Mouse (Mus musculus): ENCODE results near the gene Ier2. TPM values are rescaled to one million over a fixed set of nuclear protein-coding genes. Genes with fewer than 3 reads are reported as not detected.

Gene Ier2
- polyA plus RNA-seq, 1 experiment from 2014 or later = 72.4 TPM

DNA sequence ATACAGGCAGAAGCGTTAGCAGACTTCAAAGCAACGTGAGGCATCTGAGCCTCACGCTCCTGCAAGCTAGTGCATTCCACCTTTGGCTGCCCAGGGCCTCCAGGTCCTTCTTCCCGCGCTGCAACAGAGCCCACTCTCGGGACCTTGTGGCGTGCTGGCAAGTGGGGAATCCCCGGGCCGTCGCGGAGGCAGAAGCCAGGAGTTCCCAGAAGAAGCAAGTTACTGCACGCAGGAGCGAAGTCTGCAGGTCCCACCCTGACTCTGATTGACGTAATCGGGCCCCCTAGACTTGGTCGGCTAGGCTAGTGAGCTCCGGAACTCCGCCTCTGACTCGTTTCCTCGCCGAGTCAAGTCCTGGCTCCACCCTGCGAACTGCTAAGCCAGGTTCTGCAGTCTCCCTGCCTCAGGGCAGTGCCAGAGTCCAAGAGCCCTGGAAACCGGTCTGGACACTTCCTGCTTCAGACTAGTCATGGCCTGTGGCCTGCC lies 6.0 kb downstream of the Ier2 start:
- Histone ChIP-seq H3K27ac (peak overlapping the region; percentile 83), H3K4me2 (replicated peaks) (peak overlapping the region; percentile 56), H3K27me3 (replicated peaks) (no peaks in the 10 kb centered on the region), H3K36me3 (no peaks in the 10 kb centered on the region), H3K9me3 (no peaks in the 10 kb centered on the region), H3K9ac (peak overlapping the region; percentile 41), H3K4me1 (peaks cover 45% of the 10 kb centered on the region), H3K4me3 (peak overlapping the region; percentile 29)
- 2% methylated on average over 23 of the region's 23 CpGs for WGBS
- 0 out of 2 replicates have a peak, but pooled peaks have one; percentile 1 for ATAC-seq (ENCODE audit: low FRiP score, low read depth)

DNA sequence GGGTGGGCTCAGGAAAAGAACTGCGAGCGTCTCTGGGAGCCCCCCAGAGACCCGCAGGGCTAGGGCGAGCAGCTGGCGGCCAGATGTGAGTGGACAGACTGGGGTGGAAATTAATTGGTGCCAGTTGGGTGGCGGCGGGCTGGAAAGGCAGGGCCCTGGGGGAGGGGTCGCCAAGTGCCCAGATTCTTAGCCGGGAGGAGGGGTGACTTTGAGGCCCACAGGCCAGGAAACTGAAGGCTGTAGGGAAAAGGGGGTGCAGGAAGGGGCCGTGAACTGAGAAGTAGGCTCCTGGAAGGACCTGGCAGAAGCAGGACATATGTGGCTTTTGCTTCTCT lies 6.5 kb downstream of the Ier2 start:
- H3K4me2 ChIP-seq (replicated peaks) = peak overlapping the region; percentile 56
- peaks cover 43% of the 10 kb centered on the region for H3K4me1 ChIP-seq
- no peaks in the 10 kb centered on the region for H3K27me3 ChIP-seq (replicated peaks)
- peak overlapping the region; percentile 83 for H3K27ac ChIP-seq
- ATAC-seq (ENCODE audit: low FRiP score, low read depth) = peak; percentile 41
- under 1% methylated on average over 10 of the region's 10 CpGs for WGBS
- peak overlapping the region; percentile 29 for H3K4me3 ChIP-seq
- H3K9ac ChIP-seq = peak overlapping the region; percentile 41
- H3K9me3 ChIP-seq = no peaks in the 10 kb centered on the region
- H3K36me3 ChIP-seq = no peaks in the 10 kb centered on the region

DNA sequence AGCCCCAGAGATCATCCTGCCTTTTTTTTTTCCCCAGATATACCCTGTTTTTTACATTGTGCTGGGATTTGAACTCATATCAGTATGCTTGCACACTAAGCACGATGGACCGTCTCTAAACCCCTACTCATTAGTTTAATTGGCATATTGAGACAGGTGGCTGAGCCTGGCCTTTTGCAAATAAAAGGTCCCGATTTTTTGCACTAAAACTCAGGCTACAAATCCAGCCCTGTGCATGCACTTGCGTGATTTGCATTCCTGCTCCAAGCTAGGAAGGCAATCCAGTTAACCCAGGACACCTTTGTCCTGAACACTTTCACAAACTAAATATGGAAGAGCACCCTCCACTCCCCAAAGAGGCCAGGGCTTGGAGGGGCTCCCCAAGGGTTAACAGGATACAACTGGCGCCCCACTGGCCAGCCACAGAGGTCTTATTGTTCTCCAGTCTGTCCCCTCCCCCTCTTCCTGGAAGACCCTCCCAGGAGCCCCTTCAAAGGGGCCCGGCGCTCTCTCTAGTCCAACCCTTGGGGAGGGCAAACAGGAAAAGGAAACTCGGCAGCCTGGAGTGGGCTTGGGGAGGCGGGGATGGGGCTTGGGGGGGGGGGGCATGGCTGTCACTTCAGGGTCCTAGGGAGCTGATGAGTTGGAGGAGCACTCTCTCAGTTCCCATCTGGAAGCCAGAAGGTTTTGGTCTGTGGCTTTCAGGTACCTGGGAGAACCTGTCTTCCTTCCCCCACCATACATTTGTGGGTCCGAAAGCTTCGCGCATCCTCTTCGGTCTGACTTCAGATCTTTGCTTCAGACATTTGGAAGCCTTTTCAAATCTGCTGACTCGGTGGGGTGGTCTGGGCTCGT lies 7.1 kb downstream of the Ier2 start:
- WGBS = under 1% methylated on average over 15 of the region's 15 CpGs
- Histone ChIP-seq H3K27ac (peak overlapping the region; percentile 83), H3K9me3 (no peaks in the 10 kb centered on the region), H3K27me3 (replicated peaks) (no peaks in the 10 kb centered on the region), H3K4me2 (replicated peaks) (peak overlapping the region; percentile 56), H3K9ac (peak overlapping the region; percentile 41), H3K36me3 (no peaks in the 10 kb centered on the region), H3K4me1 (peaks cover 42% of the 10 kb centered on the region), H3K4me3 (peak overlapping the region; percentile 29)
- ATAC-seq (ENCODE audit: low FRiP score, low read depth) = peak; percentile 64

DNA sequence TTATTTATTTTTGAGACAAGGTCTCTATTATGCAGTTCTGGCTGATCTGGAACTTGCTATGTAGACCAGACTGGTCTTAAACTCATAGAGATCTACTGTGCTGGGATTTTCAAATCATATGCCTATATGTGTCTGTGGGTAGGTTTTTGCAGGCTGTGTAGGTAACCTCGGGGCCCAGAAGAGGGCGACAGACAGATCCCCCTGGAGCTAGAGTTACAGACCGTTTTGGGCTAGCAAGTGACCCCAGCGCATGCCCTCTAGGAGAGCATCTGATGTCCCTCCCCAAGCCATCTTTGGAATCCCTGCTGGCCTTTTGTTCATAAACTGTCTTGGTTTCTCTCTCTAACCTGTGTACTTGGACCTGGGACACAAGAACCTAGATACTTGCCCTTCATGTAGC lies 8.1 kb downstream of the Ier2 start:
- no peaks in the 10 kb centered on the region for H3K27me3 ChIP-seq (replicated peaks)
- 0 out of 2 replicates have a peak overlapping the region, but pooled peaks have one; percentile 83 for H3K27ac ChIP-seq
- no peaks in the 10 kb centered on the region for H3K9me3 ChIP-seq
- H3K4me2 ChIP-seq (replicated peaks) = peak overlapping the region; percentile 56
- H3K4me1 ChIP-seq = peaks cover 37% of the 10 kb centered on the region
- no peak for ATAC-seq (ENCODE audit: low FRiP score, low read depth)
- H3K36me3 ChIP-seq = no peaks in the 10 kb centered on the region
- 51% methylated on average over 4 of the region's 4 CpGs for WGBS
- H3K4me3 ChIP-seq = no peak overlapping the region
- no peak overlapping the region for H3K9ac ChIP-seq

DNA sequence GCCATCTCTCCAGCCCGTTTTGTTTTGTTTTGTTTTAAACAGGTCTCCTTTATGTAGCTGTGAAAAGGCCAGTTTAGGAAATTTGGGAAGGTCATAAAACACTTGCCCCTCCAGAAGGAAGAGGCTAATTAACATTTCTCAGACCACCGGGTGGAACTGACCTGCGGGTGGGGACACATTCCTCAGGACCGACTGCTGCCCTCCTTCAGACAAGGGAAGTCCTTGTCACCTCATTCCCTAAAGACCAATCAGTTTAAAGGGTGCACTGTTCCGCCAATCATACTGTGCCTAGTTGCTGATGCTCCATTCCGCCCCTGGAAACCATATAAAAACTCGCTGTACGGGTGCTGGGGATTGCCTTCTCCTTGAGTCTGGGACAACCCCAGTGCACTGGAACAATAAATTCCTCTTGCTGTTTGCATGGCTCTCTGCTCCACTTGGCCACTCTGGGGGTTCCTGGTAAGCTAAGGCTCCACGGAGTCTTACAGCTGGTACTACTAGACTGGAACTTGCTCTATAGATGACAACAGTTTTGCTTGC lies 9.5 kb downstream of the Ier2 start:
- no peak overlapping the region for H3K9ac ChIP-seq
- no peak for ATAC-seq (ENCODE audit: low FRiP score, low read depth)
- H3K27me3 ChIP-seq (replicated peaks) = no peaks in the 10 kb centered on the region
- H3K9me3 ChIP-seq = no peaks in the 10 kb centered on the region
- peaks cover 35% of the 10 kb centered on the region for H3K4me1 ChIP-seq
- H3K36me3 ChIP-seq = no peaks in the 10 kb centered on the region
- H3K4me3 ChIP-seq = no peak overlapping the region
- no peak overlapping the region for H3K27ac ChIP-seq
- 37% methylated on average over 9 of the region's 9 CpGs for WGBS
- no peak overlapping the region for H3K4me2 ChIP-seq (replicated peaks)

DNA sequence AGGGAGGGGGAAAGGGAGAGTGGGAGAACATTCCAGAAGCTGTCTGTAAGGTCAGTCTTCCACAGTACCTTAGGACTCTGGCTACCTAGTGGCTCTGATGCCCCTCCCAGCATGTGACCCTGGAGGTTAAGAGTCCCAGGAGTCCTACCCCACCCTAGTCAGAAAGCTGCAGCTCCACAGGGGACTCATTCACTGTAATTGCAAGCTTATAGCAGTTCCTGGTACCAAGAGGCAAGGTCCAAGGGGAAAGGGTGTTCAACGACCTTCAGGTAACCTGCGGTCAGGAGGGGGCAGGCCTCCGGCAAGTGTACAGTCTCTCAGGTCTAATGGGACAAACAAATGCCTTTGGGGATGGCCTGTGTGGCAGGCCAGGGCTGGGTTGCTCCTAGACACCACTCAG lies 12.4 kb downstream of the Ier2 start:
- 31% methylated on average over 3 of the region's 3 CpGs for WGBS
- H3K4me3 ChIP-seq = no peak overlapping the region
- no peaks in the 10 kb centered on the region for H3K36me3 ChIP-seq
- H3K9ac ChIP-seq = no peak overlapping the region
- H3K4me1 ChIP-seq = peaks cover 24% of the 10 kb centered on the region
- no peak overlapping the region for H3K27ac ChIP-seq
- H3K9me3 ChIP-seq = no peaks in the 10 kb centered on the region
- no peak for ATAC-seq (ENCODE audit: low FRiP score, low read depth)
- no peaks in the 10 kb centered on the region for H3K27me3 ChIP-seq (replicated peaks)
- no peak overlapping the region for H3K4me2 ChIP-seq (replicated peaks)

DNA sequence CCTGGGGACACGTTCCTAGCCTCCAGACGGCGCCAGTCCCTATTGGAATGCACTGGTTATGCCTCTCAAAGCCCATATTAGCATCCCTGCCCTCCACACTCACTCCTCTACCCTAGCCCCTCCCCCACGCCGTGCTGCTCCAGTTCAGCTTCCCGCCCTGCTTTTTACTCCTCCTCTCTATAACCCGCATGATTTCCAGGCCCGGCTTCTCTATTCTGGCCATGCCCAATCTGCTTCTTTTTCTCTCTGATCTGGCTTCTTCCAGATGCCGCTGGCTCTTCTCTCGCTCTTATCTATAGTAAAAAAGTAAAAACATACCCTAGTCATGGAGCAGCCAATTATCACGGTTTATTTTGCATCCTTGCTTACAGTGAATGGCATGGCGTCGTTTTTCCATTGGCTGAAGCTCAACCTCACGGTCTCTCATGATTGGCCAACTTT lies 15.2 kb downstream of the Ier2 start:
- WGBS = 4% methylated on average over 14 of the region's 14 CpGs
- 0 out of 2 replicates have a peak overlapping the region, but pooled peaks have one; percentile 21 for H3K9ac ChIP-seq

DNA sequence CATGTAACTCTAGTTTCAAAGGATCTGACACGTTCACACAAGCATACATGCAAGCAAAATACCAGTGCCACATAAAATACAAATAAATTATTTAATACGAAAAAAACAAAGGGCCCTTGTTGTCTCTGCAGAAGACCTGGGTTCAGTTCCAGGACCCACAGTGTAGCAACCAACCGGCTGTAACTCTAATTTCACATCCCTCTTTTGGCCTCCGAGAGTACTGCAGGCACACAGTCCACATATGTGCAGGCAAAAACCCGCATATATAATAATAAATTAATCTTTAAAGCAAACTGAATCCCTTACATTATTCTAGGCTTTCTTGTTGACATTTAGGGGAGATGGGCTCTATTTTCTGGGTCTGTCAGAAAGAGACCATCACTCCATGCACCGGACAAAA lies 15.9 kb downstream of the Ier2 start:
- Histone ChIP-seq H3K4me3 (no peak overlapping the region), H3K9ac (no peak overlapping the region), H3K9me3 (no peaks in the 10 kb centered on the region), H3K27ac (no peak overlapping the region), H3K4me1 (peaks cover 19% of the 10 kb centered on the region), H3K27me3 (replicated peaks) (no peaks in the 10 kb centered on the region), H3K36me3 (no peaks in the 10 kb centered on the region), H3K4me2 (replicated peaks) (peak overlapping the region; percentile 52)
- WGBS = 55% methylated on average over 6 of the region's 6 CpGs
- no peak for ATAC-seq (ENCODE audit: low FRiP score, low read depth)

More for the DNA sequence above, 15.2 kb downstream of the Ier2 start:
- H3K27me3 ChIP-seq (replicated peaks) = no peaks in the 10 kb centered on the region
- peak overlapping the region; percentile 13; the same call in 1 of the 2 replicates for H3K4me3 ChIP-seq
- H3K4me1 ChIP-seq = peaks cover 19% of the 10 kb centered on the region
- H3K36me3 ChIP-seq = no peaks in the 10 kb centered on the region
- no peak overlapping the region for H3K27ac ChIP-seq
- peak; percentile 73; the same call in 1 of the 2 replicates for ATAC-seq (ENCODE audit: low FRiP score, low read depth)
- peak overlapping the region; percentile 52 for H3K4me2 ChIP-seq (replicated peaks)
- no peaks in the 10 kb centered on the region for H3K9me3 ChIP-seq

DNA sequence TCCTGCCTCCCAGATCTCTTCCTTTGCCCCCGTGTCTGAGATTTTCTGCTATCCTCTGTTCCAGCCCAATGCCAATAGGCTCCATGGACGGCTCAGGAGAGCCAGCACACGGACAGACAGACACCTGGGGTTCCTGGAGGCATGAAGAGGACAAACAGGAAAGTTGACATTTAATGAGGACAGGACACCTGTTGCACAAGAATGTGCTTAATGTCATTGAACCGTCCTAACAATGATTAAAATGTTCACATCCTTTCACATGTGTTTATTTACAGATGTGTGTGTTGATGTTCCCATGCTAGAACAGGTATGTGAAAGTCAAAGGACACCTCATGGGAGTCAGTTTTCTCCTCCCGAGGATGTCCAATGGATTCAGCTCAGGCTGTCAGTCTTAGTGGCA lies 19.6 kb downstream of the Ier2 start:
- peaks cover 13% of the 10 kb centered on the region for H3K4me1 ChIP-seq
- H3K9me3 ChIP-seq = no peaks in the 10 kb centered on the region
- H3K27me3 ChIP-seq (replicated peaks) = no peaks in the 10 kb centered on the region
- no peak overlapping the region for H3K27ac ChIP-seq
- H3K4me2 ChIP-seq (replicated peaks) = no peak overlapping the region
- no peak for ATAC-seq (ENCODE audit: low FRiP score, low read depth)
- H3K9ac ChIP-seq = no peak overlapping the region
- WGBS = 79% methylated on average over 5 of the region's 5 CpGs
- H3K4me3 ChIP-seq = no peak overlapping the region
- no peaks in the 10 kb centered on the region for H3K36me3 ChIP-seq

DNA sequence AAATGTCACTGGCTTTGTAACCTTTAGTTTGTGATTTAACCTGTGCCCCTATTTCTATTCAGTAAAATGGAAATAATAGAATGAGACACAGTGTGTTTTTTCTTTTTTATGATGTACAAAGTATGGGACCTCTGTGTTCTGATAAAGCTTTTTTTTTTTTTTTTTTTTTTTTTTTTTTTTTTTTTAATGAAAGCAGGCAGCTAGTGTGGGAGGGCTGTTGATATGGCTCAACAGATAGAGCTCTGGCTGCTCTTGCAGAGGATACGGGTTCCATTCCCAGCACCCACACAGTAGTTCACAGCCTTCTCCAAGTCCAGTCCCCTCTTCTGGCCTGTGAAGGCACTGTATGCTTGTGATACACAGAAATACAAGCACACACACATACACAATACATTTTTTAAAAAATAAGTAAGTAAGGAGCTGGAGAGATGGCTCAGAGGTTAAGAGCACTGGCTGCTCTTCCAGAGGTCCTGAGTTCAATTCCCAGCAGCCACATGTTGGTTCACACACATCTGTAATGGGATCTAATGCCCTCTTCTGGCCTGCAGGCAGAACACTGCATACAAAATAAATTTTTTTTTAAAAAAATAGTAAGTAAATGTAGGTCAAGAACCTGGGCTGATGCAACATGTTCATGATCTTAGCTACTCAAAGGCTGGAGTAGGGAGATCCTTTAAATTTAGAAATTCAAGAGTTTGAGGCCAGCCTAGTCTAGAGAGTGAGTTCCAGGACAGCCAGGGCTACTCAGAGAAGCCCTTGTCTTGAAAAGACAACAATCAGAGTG lies 20.9 kb downstream of the Ier2 start:
- no peak overlapping the region for H3K27ac ChIP-seq
- WGBS = 96% methylated on average over 1 of the region's 1 CpGs
- H3K4me3 ChIP-seq = no peak overlapping the region
- no peaks in the 10 kb centered on the region for H3K9me3 ChIP-seq
- ATAC-seq (ENCODE audit: low FRiP score, low read depth) = no peak
- peaks cover 9% of the 10 kb centered on the region for H3K4me1 ChIP-seq
- H3K27me3 ChIP-seq (replicated peaks) = no peaks in the 10 kb centered on the region
- no peaks in the 10 kb centered on the region for H3K36me3 ChIP-seq
- no peak overlapping the region for H3K4me2 ChIP-seq (replicated peaks)
- no peak overlapping the region for H3K9ac ChIP-seq

DNA sequence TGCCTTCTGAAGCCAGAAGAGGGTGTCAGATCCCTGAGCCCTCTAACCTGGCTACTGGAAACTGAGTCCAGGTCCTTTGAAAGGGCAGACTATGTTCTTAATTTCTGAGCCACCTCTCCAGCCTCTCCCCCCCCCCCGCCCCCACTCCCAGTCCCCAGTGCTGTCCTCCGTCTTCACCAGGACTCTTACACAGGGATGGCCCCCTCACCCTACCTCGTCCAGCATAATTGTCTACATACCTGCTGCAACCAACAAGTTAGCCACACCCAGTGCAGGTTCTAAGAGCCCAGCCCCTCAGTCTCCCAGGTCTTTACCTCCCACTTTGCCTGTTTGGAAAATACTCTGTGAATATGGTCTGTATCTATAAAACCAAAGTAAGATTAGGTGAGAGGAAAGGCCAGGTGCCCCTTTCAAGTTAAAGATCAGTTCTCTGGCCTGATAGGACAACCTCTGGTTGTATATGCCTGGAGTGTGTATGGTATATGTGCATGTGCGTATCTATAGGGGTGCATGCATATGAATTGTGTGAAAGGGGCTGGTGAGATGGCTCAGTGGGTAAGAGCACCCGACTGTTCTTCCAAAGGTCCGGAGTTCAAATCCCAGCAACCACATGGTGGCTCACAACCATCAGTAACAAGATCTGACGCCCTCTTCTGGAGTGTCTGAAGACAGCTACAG lies 21.9 kb downstream of the Ier2 start:
- no peaks in the 10 kb centered on the region for H3K9me3 ChIP-seq
- no peak overlapping the region for H3K27ac ChIP-seq
- H3K36me3 ChIP-seq = no peaks in the 10 kb centered on the region
- 81% methylated on average over 7 of the region's 7 CpGs for WGBS
- H3K4me3 ChIP-seq = no peak overlapping the region
- H3K27me3 ChIP-seq (replicated peaks) = no peaks in the 10 kb centered on the region
- H3K4me1 ChIP-seq = peaks cover 16% of the 10 kb centered on the region
- H3K4me2 ChIP-seq (replicated peaks) = 0 out of 2 replicates have a peak overlapping the region, but pooled peaks have one; percentile 17
- H3K9ac ChIP-seq = no peak overlapping the region
- no peak for ATAC-seq (ENCODE audit: low FRiP score, low read depth)

All from neural tube, embryonic 12.5 days (tissue).